Mouse (Mus musculus): Measurements from ENCODE around the gene Ndufaf2.

GRCm38 (mm10) chr13:108135617-108136016 lies 22.8 kb downstream of the Ndufaf2 start:
- no peak for TF ChIP-seq CTCF (IDR thresholded peaks at IDR 0.05; ENCODE audit: low read depth, low read length)
- TF ChIP-seq POLR2A (IDR thresholded peaks at IDR 0.05; ENCODE audit: extremely low read depth, insufficient read depth, low read length), result no peak

All from liver, adult 2 months (tissue).